Mouse (Mus musculus): ENCODE measurements around the gene Tet3.

The Tet3 gene

DNA sequence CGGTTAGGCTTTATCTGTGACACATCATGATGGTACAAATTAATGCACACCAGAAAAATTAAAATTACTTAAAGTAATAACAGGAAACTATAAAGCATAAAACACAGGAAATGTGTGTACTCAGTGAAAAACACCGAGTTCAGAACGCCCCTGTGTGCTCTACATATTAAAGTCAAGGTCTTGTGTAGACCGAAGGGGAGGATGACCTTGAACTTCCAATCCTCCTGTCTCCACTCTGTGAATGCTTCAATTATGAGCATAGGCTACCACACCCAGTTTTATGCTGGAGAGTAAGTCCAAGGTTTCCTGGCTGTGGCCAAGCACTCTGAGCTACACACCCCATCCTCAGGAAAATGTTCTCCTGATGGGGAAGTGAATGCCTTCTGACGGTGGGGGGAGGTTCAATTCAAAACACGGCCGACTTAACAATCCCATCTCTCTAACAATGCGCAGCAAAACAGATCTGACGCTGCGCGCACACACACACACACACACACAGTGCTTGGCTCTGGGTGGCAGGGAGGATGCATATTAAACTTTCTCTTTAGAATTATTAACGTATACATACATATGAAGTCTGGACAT, 43.4 kb downstream of the Tet3 start:
- no peak for DNase-seq (ENCODE audit: low read depth, low spot score)

DNA sequence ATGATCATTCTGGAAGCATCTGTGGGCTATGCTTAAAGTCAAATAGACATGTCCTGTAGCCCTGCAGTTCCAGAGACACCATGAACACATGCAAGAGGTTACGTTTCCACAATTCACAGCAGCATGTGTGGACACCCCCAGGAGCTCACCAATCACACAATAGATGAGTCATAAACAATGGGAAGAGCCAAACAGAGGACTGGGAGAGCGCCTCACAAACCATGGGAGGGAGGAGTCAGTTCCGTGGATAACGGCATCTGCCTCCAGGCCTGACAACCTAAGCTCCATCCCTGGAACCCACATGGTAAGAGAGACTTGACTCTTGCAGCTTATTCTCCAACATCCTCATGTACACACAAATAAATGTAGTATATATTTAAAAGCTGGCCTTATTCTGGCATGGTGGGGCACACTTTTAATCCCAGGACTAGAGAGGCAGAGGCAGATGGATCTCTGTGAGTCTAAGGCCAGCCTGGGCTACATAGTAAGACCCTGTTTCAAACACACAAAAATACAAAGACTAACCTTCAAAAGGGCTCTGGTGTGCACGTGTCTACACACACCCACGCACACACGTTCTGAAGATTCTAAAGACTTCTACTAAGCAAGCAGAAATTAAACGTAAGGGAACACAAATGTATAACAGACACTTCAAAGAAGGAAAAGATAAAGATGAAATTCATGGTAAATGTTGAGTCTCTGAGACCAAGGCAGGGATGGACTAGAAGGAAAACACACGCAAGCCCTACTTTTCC, 44.1 kb downstream of the Tet3 start:
- DNase-seq (ENCODE audit: low read depth, low spot score), result no peak

DNA sequence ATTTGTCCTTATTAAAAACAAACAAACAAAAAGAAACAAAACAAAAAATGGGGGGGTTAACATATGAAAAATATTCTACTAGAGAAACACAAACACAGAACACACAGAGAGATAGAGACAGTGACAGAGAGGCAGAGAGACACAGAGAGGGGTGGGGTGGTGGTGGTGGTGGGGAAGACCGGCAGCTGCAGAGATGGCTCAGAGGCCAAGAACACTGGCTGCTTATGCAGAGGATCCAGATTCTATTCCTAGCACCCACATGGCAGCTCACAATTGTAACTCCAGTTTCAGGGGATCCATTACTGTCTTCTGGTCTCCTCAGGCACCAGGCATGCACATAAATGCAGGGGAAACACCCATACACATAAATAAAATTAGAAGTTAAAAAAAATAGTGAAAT, 45.2 kb downstream of the Tet3 start:
- no peak for DNase-seq (ENCODE audit: low read depth, low spot score)

DNA sequence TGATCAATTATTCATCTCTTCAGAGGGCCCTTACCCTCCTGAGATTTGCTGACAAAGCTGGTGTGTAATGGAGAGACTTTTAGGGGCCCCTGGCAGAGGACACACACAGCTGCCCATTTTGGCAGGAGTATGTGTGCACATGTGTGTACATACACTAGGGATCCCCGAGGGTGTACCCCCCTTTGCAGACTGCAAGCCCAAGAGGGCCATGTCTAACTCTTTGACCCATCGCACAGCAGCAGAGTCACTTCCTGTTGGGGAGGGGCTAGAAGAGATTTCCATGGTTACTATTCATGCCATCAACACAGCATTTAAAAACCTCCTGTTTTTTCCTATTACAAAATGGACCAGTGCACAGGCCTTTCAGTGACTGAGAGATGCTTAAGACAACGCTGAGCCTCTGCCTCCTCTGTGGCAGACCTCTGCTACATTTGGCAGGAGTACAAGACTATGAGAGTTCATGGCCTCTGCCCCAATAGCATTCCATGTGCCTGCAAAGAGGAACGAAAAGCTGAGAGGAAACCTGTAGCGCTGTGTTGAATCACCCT, 46.0 kb downstream of the Tet3 start:
- DNase-seq (ENCODE audit: low read depth, low spot score), result no peak

DNA sequence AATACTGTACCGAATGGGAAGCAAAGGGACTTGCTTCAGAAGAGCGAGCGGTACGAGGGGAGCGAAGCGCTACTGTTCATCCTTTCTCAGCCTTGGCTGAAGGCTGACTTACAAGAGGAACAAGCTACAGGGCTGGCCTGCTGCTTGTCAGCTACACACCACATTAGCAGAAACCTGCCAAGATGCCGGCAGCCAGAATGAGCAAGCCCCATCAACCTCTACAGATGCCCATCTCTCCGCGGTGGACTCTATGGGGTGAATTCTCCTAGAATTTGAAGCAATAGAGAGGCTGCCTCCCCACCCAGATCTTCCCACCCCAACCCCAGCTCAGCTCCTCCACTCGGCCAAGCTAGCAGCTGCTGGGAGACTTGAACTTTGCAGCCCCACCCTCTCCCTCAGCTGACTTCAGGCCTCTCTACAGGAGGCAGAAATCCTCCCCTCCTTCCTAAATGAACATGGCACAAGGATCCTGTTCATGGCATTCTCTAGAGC, 46.5 kb downstream of the Tet3 start:
- no peak for DNase-seq (ENCODE audit: low read depth, low spot score)

DNA sequence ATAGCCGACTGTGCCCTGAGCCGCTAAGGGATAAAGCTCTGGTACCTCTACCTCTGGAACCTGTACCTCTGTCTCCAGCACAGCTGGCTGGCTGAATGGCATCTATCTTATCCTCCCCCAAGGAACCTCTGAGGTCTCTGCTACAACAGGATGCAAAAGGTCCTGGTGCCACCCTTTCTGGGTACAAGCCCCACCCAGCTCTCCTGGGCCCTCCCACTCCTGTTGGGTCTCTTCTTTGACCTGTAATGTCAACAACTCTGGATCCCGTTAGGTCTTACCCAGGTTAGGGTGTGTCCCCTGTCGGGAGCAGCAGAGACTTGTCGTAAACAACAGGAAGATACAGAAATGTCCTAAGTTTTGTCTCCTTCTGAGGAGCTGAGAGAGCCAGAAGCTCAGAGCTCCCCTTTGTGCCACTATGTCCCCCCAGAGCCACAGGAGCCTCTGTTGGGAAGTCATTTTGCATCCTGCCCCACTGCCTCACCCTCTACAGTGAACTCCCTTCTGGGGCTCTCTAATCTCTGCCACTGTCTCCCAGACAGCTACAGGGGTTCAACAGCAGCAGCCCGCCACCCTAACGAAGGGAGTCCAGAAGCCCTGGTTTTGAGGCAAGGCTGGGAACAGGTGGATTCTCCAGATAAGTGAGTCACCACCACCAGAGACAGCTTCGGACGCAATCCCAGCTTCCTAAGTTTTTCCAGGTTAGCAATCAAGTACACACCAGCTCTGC, 47.1 kb downstream of the Tet3 start:
- no peak for DNase-seq (ENCODE audit: low read depth, low spot score)

DNA sequence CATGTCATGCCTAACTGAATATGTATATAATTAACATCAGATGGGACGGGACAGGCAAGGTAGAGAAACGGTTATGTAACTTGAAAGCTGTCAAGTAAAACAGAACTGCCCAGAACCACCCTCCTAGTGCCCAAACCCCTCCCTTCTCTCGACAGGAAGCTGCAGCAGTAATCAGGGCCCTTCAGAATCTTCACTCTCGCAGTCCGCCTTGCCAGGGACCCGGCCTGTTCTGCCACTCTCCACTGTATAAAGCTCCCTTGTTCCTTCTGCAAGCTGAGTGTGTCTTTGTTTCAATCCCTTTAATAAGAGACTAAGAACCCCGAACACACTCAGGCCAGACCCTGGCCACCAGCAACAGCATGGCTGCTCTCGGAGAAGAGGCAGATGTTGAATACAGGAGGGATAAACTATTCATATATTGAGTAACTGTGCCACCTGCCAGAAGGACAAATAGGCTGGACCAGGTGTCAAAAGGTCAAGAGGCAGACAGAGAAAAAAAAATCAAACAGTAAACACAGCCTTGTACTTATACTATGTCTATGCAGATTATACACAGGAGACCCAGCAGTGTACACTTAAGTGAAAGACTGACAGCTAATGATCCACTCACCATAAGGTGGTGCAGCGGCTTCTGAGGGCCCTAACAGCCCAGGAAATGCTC, 48.7 kb downstream of the Tet3 start:
- no peak for DNase-seq (ENCODE audit: low read depth, low spot score)

DNA sequence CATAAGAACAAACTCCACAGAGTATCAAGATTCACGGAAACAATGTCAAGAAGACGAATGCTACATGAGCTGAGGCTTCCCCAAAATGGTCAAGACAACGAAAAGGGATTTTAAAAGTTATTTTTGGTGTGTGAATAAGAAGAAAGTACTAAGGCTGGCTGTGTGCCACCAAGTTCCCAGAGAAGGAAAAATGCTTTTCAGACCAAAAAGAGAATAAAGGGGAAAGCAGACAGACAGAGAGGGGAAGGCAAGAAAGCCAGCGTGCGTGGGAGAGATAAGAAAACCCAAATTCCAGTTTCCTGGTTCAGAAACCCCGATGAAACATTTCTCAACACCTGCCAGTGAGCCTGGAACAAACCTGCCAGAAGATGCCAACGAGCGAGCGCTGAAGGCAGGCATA, 50.4 kb downstream of the Tet3 start:
- no peak for DNase-seq (ENCODE audit: low read depth, low spot score)

DNA sequence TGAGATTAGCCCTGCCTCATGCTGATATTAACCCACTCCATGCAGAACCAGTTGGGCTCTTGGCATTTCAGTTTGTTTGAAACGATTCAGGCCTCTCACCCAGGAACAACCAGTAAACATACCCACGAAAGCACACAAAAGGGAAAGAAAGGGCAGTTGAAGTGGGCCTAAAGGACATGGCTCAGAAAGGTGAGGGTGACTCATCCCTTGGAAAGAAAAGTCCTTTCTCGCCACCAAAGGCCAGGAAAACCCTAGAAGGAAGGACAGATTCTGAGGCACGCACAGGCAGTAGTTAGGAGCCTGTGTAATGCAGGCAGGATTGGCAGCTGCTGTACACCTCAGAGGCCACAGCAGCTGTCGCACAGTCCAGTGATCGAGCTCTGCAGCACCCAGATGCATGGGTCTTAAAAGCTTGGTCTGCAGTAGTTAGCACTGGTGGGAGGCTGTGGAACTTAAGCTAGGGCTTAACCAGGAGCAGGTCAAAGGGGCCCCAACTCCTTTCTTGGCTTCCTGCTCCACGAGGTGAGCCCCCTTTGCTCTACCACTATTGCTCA, 53.3 kb downstream of the Tet3 start:
- no peak for DNase-seq (ENCODE audit: low read depth, low spot score)

DNA sequence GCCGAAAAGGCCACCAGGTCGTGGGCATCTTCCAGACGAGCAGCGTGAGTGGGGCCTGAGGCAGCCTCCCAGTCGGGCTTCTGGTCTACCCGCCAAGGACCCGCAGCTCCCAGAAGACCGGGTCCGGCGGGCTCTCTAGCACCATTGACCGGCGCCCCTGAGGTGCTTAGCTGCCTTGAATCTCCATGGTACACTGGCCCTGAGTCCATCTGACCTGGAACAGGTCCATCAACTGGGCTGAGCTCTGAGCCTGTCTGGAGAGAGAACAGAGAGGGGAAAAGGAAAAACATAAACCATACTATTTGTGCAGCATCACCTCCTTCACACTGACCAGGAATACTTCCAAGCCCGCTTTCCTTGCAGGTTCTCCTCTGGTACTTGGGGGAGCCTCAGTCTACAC, 54.3 kb downstream of the Tet3 start:
- no peak for DNase-seq (ENCODE audit: low read depth, low spot score)

DNA sequence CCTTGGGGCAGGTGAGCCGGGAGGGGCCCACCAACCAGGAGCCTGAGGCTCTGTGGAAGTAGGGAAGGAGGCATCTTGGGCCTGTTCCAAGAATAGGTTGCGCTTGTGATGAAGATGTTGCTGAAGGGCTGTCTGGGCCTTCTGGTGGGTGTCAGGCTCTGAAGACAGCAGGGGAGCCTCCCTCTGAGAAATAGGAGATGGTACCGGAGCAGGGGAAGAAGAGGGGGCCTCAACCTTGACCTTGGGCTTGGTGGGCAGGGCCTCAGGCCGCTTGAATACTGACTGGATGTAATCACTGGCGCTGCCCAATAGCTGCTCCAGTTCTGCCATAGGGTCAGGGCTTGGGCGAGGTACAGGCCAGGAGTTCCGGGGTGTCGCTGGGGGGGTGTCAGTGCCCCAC, 55.4 kb downstream of the Tet3 start:
- no peak for DNase-seq (ENCODE audit: low read depth, low spot score)

DNA sequence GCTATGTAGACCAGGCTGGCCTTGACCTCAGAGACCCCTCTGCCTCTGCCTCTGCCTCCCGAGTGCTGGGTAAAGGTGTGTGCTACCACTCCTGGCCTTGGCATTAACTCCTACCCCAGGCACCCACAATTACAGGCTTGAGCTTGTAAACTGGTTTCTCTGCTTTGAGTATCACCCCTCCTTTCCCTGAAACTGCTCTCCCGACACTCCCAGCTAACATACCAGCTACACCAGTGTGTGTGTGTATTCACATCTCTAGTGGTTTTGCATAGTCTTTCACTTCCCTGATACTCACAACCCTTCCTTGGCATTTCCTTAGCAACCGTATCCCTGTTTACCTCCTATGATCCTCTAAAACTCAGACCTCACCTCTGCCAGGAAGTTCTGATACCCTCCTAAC, 59.1 kb downstream of the Tet3 start:
- no peak for DNase-seq (ENCODE audit: low read depth, low spot score)

DNA sequence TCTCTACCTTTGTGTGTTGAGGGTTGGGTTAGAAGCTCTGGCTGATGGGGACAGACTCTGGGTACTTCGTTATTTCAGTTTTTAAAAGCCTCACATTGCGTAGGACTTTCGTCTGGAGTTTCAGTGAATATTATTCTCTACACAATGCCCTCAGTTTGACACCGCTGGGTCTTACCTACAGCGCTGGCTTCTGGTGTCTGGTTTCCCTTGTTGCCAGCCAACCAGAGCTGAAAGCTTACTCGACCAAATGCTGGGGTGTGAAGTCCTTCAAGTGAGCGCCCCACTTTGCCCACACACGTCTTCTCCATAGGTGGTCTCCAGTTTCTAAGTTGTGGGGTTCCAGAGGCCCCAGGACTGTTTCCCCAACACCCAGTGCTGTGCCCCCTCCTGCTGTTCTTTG, 61.2 kb downstream of the Tet3 start:
- no peak for DNase-seq (ENCODE audit: low read depth, low spot score)

DNA sequence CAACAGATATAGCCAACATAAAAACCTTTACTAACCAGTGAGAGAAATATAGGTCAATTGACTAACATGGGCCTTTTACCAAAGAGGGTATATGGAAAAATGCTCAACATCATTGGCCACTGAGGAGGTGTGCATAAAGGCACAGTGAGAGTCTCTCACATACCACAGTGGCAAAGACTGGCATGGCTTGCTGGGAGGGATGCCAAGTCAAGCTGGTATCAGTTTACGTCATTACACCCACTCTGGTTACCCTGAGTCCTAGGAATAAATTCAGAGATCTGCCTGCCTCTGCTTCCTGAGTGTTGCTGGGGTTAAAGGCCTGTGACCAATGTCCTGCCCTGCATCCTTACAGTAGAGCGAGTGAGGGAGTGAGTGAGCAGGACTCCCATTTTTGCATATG, 62.2 kb downstream of the Tet3 start:
- DNase-seq (ENCODE audit: low read depth, low spot score), result no peak

DNA sequence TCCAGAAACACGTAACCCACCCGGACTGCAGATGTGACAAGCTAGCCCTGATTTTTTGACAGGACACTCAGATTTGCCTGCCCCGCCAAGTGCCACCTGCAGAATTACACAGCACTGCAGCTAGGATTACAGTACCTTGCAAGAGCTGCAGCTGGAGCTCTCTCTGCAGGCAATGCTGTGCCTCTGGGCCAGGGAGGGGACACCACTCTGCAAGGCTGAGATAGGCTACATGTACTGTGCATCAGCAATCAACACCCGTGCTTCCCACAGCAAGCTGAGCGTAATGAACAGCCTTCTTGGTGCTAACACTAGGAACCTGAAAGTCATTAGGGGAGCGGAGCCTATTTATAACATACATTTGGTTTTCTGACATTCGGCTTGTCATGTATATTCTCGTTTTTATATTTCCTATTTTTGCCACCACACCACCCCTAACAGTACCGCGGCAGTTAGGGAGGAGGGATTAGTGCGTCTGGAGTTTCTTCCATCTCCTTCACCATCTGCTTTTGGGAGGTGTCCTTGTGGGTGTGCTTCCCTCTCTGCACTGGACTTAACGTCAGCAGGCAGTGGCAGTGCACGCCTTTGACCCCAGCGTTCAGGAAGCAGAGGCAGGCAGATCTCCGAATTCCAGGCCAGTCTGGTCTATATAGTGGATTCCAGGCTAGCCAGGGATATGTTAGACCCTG, 63.2 kb downstream of the Tet3 start:
- no peak for DNase-seq (ENCODE audit: low read depth, low spot score)

DNA sequence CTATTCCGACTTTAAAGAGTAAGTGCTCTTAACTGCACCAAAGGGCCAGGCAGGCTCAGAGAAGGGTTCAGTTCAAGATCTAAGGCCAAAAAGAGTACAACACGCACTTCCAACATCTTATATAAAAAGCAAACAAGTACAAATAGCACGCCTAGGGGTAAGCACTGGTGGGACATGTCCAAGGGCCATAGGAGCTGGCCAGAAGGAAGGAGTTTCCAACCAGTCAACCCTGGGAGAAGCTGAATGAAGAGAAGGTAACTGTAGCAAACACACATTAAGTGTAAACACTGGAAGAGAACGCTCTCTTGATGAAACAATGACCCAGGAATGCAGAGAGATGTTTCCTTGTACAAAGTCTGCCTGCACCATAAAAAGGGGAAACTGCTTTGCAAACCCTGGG, 64.8 kb downstream of the Tet3 start:
- DNase-seq (ENCODE audit: low read depth, low spot score), result no peak

DNA sequence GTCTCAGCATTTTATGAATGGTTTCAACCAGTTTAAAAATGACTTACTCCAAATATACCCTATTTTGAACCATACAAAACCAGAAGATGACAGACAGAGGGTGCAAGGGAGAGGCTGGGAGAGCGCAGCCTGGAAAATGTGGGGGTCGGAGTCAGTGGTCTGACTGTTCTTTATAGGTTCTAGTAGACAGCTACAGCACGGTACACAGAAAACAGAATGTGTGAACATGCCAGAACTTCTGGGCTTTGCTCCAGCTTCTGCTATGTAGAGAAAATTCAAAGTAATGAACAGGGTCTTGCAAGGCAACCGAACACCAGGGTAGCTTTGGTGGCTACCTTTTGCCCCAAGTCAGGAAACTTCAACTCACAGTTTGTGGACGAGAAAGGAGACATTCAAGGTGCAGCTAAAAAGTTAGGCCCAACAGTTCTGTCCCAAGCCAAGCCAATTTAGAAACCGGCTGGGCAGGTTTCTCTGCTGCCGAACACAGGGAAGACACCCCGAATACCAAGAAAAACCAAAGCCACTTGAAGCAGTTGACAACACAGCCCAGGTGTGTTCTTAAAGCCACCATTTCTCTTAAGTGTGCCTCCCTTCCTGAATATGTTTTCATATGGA, 66.6 kb downstream of the Tet3 start:
- no peak for DNase-seq (ENCODE audit: low read depth, low spot score)

DNA sequence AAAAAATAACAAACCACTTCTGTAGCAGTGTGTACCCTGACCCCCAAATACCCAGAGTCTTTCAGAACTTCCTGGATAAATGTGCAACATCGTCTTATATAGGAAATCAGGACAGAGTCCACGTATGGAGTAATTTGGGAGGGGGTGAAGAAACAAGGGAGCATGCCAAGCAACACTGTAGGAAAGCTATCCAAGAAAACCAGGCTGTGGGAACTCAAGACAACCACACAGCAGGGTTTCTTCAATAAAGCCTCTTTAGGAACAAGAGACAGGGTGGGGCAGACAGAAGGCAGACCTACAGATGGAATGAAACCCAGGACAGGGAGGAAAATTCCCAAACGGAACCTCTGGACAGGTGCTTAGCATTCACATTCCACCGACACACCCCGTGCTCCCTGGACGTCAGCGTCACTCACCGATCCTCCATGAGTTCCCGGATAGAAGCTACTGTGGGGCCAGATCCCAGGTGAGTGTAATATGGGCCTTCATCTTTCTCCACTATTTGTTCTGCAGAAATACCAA, 73.3 kb downstream of the Tet3 start:
- no peak for DNase-seq (ENCODE audit: low read depth, low spot score)

DNA sequence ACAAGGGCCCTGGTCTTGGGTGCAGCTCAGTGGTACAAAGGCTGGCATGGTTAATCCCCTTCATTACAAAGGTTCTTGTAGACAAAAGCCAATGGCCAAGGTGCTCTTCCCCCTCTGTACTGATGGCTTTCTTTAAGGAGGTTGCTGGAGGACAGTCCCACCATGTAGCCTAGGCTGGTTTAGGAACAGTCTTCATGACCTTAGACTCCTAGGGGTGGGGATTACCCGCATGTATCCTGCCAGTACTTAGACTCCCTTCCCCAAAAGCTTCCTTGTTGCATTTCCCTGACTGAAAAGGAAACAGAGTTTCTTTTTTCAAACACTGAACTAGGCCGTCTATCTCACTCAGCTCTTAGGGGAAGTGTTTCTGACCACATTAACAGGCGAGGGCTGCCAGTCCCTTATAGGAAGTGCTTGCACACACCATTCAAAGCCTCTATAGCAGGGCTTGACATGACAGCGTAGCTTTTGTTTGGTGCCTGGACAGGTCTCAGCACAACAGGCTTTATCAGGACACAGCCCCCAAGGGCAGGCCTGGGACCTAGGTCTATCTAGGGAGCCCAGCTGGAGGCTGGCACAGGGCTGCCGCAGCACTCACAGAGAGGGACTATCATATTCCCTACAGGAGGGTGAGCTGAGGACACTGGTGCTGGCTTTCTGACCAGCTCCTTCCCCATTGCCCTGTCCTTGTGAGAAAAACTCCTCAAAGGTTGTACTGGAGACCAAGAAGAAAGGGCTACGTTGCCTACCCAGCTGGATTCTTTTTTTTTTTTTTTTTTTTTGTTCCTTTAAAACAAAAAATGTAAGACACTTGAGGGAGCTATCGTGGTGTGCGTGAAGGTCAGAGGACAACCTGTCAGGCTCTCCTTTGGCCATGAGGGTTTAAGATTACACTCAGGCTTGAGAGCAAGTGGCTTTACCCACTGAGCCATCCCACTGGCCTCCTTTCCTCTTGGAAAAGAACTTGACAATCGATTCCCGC, 77.1 kb downstream of the Tet3 start:
- no peak for DNase-seq (ENCODE audit: low read depth, low spot score)
